Mouse (Mus musculus) urinary bladder, adult 18-20 months (tissue): ENCODE data around the gene Rpap3.

Source experiments
- DNase-seq, 2 experiments: peaks; one replicate each; pipeline ENCODE4 v3.0.0; 2022; ENCODE audit warnings: low spot score in 2 of 2, mixed read lengths in 2 of 2

Gene Rpap3

GRCm38 (mm10) chr15:97649726-97650125 lies 55.9 kb downstream of the Rpap3 start:
- DNase-seq, result no peak

- DNase-seq, result no peak
Measured at GRCm38 (mm10) chr15:97648176-97648575, 57.4 kb downstream of the Rpap3 start.

- DNase-seq, result no peak
Measured at GRCm38 (mm10) chr15:97646426-97646825, 59.2 kb downstream of the Rpap3 start.

- no peak for DNase-seq
Measured at GRCm38 (mm10) chr15:97643986-97644385, 61.6 kb downstream of the Rpap3 start.
